Mouse (Mus musculus) limb, embryonic 15.5 days (tissue): ENCODE data around the gene Fryl. TPM values are rescaled to one million over a fixed set of nuclear protein-coding genes. Genes with fewer than 3 reads are reported as not detected.
A peak's percentile ranks its signal among the peaks of the same experiment; 100 is the strongest.

Source experiments
- ATAC-seq: fragments of 200-750 bp; cut with Nextera tagmentation; 2 replicates; pipeline ENCODE4 v1.8.0; 2017; ENCODE audit warnings: low read depth, moderate TSS enrichment; ENCODE audit not compliant: insufficient number of reproducible peaks, low FRiP score, low TSS enrichment
- H3K27ac ChIP-seq: fragments of 300-500 bp; sonication (generic); 2 replicates; pipeline ENCODE4 v1.5.1; 2015; ENCODE audit warnings: moderate library complexity, mild to moderate bottlenecking, inconsistent platforms
- H3K27me3 ChIP-seq: fragments of 300-500 bp; sonication (generic); 2 replicates; pipeline ENCODE4 v1.6.1; 2015; ENCODE audit warnings: inconsistent platforms
- H3K36me3 ChIP-seq: fragments of 300-500 bp; sonication (generic); 2 replicates; pipeline ENCODE4 v1.6.1; 2015; ENCODE audit warnings: inconsistent platforms
- H3K4me1 ChIP-seq: fragments of 300-500 bp; sonication (generic); 2 replicates; pipeline ENCODE4 v1.6.1; 2015; ENCODE audit warnings: inconsistent platforms
- H3K4me2 ChIP-seq: fragments of 300-500 bp; sonication (generic); 2 replicates; pipeline ENCODE4 v1.6.1; 2015; ENCODE audit warnings: mild to moderate bottlenecking, inconsistent platforms
- H3K4me3 ChIP-seq: fragments of 300-500 bp; sonication (generic); 2 replicates; pipeline ENCODE4 v1.5.1; 2015; ENCODE audit warnings: mild to moderate bottlenecking, inconsistent platforms
- H3K9ac ChIP-seq: fragments of 300-500 bp; sonication (generic); 2 replicates; pipeline ENCODE4 v1.6.1; 2015; ENCODE audit warnings: inconsistent platforms
- H3K9me3 ChIP-seq: fragments of 300-500 bp; sonication (generic); 2 replicates; pipeline ENCODE4 v1.6.1; 2016; ENCODE audit warnings: inconsistent platforms
- WGBS: fragments of 180-500 bp; shearing (Covaris S2); methylation state at CpG from one replicate; pipeline ENCODE4 v1.1.7; 2015; 5-methylcytosine and 5-hydroxymethylcytosine counted together
- polyA plus RNA-seq: library from polyadenylated mRNA; unstranded; fragments of >200 nt; fragmentation: Nextera tagmentation; extraction: Ambion mirVana; gene quantifications from 2 replicates; pipeline ENCODE4 v1.2.1, GENCODE M21; 2015

The Fryl gene
- polyA plus RNA-seq, 1 experiment from 2014 or later = 29.5 TPM

DNA sequence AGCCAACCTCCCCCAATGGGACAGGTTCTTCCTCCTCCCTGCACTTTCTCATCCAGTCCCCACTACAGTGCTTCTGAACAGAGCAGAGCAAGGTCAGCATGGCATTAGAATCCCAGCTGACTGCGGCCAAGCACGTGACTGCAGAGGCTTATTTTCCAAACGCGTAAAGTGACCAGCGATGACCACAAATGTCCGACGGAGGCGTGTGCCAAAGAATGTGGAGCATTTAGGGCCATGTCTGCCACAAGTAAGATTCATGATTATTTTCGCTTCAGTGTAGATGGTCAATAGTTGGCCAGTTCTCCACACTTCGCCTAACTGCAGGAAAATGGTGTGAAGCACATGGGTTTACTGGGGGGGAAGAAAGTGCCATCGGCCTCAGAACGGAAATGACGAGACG is 137.6 kb downstream of the Fryl start:
- no peak overlapping the region for H3K4me3 ChIP-seq
- 85% methylated on average over 14 of the region's 14 CpGs for WGBS
- no peak overlapping the region for H3K4me2 ChIP-seq
- H3K27me3 ChIP-seq = no peaks in the 10 kb centered on the region
- no peak for ATAC-seq
- no peaks in the 10 kb centered on the region for H3K4me1 ChIP-seq
- no peak overlapping the region for H3K27ac ChIP-seq
- H3K9me3 ChIP-seq = no peaks in the 10 kb centered on the region
- peaks cover 6% of the 10 kb centered on the region; the same call in 1 of the 2 replicates for H3K36me3 ChIP-seq
- no peak overlapping the region for H3K9ac ChIP-seq

DNA sequence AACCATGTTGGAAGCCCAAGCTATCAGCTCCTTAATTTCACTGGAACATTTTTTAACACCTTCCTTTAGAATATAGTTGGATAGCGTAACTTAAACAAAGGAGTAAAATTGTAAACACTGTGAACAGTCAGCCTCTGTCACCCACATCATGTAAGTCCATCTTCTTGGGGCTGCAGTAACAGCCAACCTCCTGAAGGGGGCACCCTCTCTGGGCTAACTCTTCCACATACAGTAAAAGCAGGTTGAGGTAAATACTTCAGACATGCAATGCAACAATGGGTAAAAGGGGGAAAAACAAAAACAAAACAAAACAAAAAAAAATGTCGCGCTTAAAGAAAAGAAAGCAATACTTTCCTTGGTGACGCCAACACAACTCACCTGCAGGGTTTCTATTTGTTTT is 141.5 kb downstream of the Fryl start:
- 92% methylated on average over 4 of the region's 4 CpGs for WGBS

DNA sequence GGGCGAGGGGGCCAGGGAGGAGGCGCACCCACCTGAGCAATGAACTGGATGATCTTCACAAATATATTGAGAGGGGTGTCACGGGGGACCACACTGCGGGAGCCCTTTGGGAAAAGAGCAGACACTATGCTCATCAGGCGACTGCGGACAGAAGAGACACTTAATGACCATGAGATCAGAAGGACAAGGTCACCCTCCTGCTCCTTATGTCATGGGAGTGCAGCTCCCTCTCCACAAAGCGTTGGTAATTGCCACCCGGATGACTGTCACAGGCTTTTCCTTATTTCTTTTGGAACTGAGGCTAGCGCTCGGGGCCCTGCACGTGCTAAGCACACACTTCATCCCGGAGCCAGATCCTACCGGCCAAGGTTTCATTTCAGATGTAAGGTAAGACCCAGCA is 144.1 kb downstream of the Fryl start:
- no peaks in the 10 kb centered on the region for H3K4me1 ChIP-seq
- ATAC-seq = no peak
- peaks cover 36% of the 10 kb centered on the region for H3K36me3 ChIP-seq
- 89% methylated on average over 13 of the region's 13 CpGs for WGBS
- no peak overlapping the region for H3K27ac ChIP-seq
- no peaks in the 10 kb centered on the region for H3K27me3 ChIP-seq
- no peaks in the 10 kb centered on the region for H3K9me3 ChIP-seq
- H3K4me3 ChIP-seq = no peak overlapping the region
- no peak overlapping the region for H3K4me2 ChIP-seq
- H3K9ac ChIP-seq = no peak overlapping the region

More for the DNA sequence above, 141.5 kb downstream of the Fryl start:
- Histone ChIP-seq H3K9ac (no peak overlapping the region), H3K27me3 (no peaks in the 10 kb centered on the region), H3K27ac (no peak overlapping the region), H3K4me3 (no peak overlapping the region), H3K9me3 (no peaks in the 10 kb centered on the region), H3K4me1 (no peaks in the 10 kb centered on the region), H3K4me2 (no peak overlapping the region), H3K36me3 (peaks cover 15% of the 10 kb centered on the region)
- ATAC-seq = no peak

DNA sequence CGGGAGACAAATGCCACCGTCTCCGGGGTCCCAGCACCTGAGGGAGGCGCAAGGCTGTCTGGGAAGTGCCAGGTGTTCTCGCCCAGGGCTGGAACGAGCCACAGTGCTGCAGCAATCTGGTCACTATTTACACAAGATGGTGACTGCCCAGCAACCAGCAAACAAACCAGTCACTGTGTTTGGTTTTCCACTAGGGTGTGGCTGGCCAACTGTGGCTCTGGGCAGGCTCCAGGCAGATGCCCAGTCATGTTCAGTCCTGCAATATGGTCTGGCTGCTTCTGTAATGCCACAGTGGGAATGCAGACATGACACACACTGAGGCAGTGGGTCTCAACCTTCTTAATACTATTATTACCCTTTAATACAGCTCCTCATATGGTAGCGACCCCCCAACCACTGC is 152.8 kb downstream of the Fryl start:
- Histone ChIP-seq H3K27ac (no peak overlapping the region), H3K9ac (no peak overlapping the region), H3K27me3 (no peaks in the 10 kb centered on the region), H3K4me1 (no peaks in the 10 kb centered on the region), H3K4me2 (no peak overlapping the region), H3K4me3 (no peak overlapping the region), H3K9me3 (no peaks in the 10 kb centered on the region), H3K36me3 (peaks cover 50% of the 10 kb centered on the region)
- 86% methylated on average over 7 of the region's 7 CpGs for WGBS
- no peak for ATAC-seq

DNA sequence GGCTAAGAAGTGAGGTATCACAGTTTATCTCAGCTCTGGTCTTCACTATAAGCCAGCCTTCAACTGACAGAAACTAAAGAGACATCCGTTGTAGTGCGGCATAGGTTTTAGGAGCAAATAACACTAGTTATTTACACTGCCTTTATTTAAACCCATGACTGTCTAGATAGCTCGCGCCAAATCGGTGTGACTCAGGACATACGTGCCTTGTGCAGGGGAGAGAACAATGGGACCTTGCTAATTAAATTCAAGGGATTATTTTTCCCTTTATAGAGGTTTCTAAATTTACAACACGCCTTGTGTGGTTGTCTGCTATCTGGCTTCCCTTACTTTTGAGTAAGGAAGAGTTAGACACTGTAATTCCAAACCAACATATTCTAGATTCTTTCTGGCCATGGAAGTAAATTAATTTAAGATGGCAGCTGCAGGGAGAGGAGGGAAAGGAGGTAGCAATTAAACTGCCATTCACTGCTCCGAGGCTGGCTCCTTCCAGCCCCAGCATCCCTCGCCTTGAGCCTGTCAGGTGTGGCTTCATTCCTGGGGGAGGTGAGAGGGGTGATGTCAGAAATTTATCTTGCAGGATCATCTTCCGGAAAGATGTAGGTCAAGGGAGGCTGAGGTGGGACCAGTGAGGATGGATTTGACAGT is 154.0 kb downstream of the Fryl start:
- no peak overlapping the region for H3K27ac ChIP-seq
- peaks cover 52% of the 10 kb centered on the region for H3K36me3 ChIP-seq
- ATAC-seq = no peak
- no peak overlapping the region for H3K4me2 ChIP-seq
- no peaks in the 10 kb centered on the region for H3K9me3 ChIP-seq
- no peaks in the 10 kb centered on the region for H3K4me1 ChIP-seq
- no peak overlapping the region for H3K4me3 ChIP-seq
- 63% methylated on average over 10 of the region's 10 CpGs for WGBS
- no peak overlapping the region for H3K9ac ChIP-seq
- H3K27me3 ChIP-seq = no peaks in the 10 kb centered on the region

DNA sequence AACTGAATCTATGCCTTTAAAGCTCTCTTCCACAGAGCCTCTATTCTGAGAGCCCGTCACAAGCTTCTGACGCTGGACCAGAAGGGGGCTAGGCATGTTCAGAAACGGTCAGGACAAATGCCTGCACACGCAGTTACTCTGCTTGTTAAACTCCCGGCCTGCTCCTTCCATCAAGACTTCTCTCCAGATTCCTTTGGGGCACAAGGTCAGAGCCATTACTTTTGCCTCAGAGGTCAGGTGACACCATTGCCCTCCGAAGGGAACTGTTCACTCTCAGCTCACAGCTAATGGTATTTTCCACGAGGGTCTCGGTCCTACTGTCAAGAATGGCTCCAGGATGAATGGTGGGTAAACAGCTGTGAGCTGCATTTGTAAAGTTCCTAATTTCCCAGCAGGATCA is 164.2 kb downstream of the Fryl start:
- peaks cover 8% of the 10 kb centered on the region; the same call in 1 of the 2 replicates for H3K4me1 ChIP-seq
- H3K4me3 ChIP-seq = no peak overlapping the region
- H3K4me2 ChIP-seq = no peak overlapping the region
- no peak overlapping the region for H3K27ac ChIP-seq
- no peaks in the 10 kb centered on the region for H3K9me3 ChIP-seq
- peaks cover 48% of the 10 kb centered on the region for H3K36me3 ChIP-seq
- 36% methylated on average over 8 of the region's 8 CpGs for WGBS
- ATAC-seq = no peak
- no peaks in the 10 kb centered on the region for H3K27me3 ChIP-seq
- H3K9ac ChIP-seq = no peak overlapping the region

DNA sequence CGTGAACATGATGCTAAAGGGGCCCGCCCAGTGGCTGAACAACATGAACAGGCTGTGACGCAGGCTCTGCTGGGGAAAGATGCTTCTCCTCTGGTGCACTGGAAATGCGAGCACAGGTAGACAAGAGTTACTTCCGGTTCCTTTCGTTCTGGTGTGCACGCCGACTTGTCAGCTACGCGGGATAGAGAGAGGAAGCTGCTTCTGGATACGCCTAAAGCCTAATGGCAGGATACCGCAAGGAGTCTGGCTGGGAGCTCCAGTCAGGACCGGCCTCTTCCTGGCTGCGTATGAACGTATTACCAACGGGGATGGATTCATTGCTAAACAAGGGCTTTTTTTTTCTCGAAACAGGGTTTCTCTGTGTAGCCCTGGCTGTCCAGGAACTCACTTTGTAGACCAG is 167.3 kb downstream of the Fryl start:
- Histone ChIP-seq H3K27me3 (no peaks in the 10 kb centered on the region), H3K36me3 (peaks cover 41% of the 10 kb centered on the region), H3K4me2 (no peak overlapping the region), H3K27ac (no peak overlapping the region), H3K9ac (no peak overlapping the region), H3K9me3 (no peaks in the 10 kb centered on the region), H3K4me3 (no peak overlapping the region), H3K4me1 (peaks cover 8% of the 10 kb centered on the region; the same call in 1 of the 2 replicates)
- no peak for ATAC-seq
- 93% methylated on average over 17 of the region's 17 CpGs for WGBS

DNA sequence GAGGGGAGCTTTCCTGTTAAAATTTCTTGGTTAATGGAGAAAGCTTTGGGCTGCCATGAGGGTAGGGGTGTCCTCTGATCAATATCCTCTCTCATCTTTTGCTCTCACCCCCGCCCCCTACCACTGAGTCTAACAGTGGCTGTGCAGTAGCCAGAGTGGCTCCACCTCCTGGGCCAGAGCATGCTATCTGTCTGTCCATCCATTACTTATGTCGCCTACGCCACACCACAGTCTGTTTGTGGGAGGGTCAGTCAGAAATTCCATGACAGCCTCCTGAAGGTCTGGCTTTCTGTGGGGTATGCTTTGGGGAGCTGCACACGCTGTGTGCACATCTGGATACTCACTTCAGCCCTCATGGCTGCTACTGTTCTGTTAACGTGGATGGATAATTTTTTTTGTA is 174.9 kb downstream of the Fryl start:
- H3K27me3 ChIP-seq = no peaks in the 10 kb centered on the region
- H3K27ac ChIP-seq = no peak overlapping the region
- no peaks in the 10 kb centered on the region for H3K4me1 ChIP-seq
- H3K9me3 ChIP-seq = no peaks in the 10 kb centered on the region
- H3K9ac ChIP-seq = no peak overlapping the region
- no peak overlapping the region for H3K4me2 ChIP-seq
- no peak for ATAC-seq
- H3K4me3 ChIP-seq = no peak overlapping the region
- peaks cover 64% of the 10 kb centered on the region for H3K36me3 ChIP-seq
- 88% methylated on average over 5 of the region's 5 CpGs for WGBS

DNA sequence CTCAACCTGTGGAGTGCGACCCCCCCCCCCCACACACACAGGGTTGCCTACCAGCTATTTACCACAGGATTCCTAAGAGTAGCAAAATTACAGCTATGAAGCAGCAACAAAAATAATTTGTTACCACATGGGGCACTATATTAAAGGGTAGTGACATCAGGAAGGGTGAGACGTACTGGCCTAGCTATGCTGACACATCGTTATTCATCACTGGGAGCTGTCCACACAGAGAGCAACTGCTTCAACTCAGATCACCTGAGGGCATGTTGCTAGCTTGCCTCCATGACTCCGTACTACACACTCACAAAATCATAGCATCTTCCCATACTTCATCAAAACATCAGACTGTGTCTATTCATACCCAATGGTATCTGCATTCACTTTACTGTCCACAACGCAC is 176.6 kb downstream of the Fryl start:
- H3K4me3 ChIP-seq = no peak overlapping the region
- peaks cover 78% of the 10 kb centered on the region for H3K36me3 ChIP-seq
- no peaks in the 10 kb centered on the region for H3K27me3 ChIP-seq
- no peaks in the 10 kb centered on the region for H3K4me1 ChIP-seq
- H3K9me3 ChIP-seq = no peaks in the 10 kb centered on the region
- H3K4me2 ChIP-seq = no peak overlapping the region
- ATAC-seq = no peak
- no peak overlapping the region for H3K9ac ChIP-seq
- 73% methylated on average over 5 of the region's 5 CpGs for WGBS
- no peak overlapping the region for H3K27ac ChIP-seq

DNA sequence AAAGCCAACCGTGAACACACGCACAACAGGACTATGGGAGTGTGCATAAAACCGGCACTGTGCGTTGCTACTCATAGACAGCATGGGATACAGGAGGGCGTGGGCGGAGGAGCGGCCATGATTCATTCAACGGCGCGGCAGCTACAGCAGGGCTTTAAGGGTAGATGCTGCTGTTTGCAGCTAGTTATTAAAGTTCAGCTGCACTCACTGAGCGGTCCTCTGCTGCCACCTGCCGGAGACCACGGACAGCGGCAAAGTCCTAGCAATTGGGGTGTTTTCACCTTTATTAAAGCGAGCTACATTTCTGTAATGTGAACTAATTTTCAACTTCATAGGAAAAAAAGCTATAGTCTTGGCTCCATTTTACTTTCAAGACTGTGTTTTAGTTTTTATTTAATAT is 185.1 kb downstream of the Fryl start:
- no peak overlapping the region for H3K4me2 ChIP-seq
- WGBS = 34% methylated on average over 15 of the region's 15 CpGs

DNA sequence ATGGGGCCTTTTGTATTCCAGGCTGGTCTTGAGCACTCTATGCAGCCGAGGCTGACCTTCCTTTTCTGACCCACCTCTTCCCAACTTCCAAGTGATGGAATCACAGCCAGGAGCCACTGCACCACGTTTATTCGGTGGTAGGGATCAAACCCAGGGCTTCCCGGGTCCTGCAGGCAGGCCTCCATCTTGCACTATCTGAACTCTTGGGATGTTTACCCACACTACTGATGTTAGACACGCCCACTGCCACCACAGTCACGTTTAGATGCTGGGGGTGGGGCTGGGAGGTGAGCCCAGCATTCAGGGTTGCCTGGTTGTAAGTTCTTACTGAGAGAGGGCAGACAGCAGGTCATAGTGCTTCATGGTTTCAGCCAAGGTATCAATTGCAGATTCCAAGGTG is 189.5 kb downstream of the Fryl start:
- H3K9ac ChIP-seq = no peak overlapping the region
- 46% methylated on average over 6 of the region's 6 CpGs for WGBS
- H3K27me3 ChIP-seq = no peaks in the 10 kb centered on the region
- no peak for ATAC-seq
- H3K27ac ChIP-seq = no peak overlapping the region
- H3K4me3 ChIP-seq = no peak overlapping the region
- H3K9me3 ChIP-seq = no peaks in the 10 kb centered on the region
- H3K36me3 ChIP-seq = peaks cover 39% of the 10 kb centered on the region
- no peaks in the 10 kb centered on the region for H3K4me1 ChIP-seq
- H3K4me2 ChIP-seq = no peak overlapping the region

More for the DNA sequence above, 185.1 kb downstream of the Fryl start:
- H3K27ac ChIP-seq = no peak overlapping the region
- no peaks in the 10 kb centered on the region for H3K27me3 ChIP-seq
- no peaks in the 10 kb centered on the region for H3K4me1 ChIP-seq
- H3K9me3 ChIP-seq = no peaks in the 10 kb centered on the region
- H3K36me3 ChIP-seq = peaks cover 67% of the 10 kb centered on the region
- no peak for ATAC-seq
- peak overlapping the region; percentile 13 for H3K4me3 ChIP-seq
- H3K9ac ChIP-seq = no peak overlapping the region

DNA sequence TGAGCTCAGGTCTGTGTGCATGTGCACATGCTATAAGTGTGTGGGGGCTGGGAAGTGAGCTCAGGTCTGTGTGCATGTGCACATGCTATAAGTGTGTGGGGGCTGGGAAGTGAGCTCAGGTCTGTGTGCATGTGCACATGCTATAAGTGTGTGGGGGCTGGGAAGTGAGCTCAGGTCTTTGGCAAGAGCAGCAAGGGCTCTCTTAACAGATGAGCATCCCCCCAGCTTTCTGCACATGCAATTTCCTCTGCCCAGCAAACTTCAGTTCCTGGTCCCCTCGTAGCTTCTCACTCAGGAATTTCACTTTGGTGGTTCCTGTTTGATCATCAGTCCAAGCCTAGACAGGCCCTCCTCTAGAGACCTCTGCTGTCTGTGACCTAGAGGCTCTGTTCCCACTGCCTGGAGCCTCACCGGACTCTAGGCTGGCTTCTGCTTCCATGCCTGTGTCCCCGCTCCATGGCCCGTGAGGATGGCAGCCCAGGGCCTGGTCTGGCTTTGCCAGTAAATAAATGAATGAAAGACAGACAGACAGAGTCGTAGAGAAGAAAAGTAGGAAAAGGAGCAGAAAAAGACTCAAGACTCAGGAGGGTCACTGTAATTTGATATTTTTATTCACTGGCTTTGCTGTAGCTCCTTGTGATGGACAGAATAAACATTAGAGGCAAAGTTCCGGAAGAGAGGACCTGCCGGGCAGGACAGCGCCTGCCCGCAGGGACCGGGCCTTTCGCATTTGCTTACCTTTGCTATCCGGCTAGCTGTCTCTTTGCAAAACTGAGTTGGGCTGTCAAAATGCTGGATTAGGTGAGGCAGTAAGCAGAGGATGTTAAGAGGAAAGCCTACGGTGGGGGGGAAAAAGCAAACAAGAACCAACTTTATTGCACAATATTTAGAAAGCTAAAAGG is 192.4 kb downstream of the Fryl start:
- WGBS = 69% methylated on average over 13 of the region's 13 CpGs

More for the DNA sequence above, 192.4 kb downstream of the Fryl start:
- Histone ChIP-seq H3K4me3 (no peak overlapping the region), H3K9me3 (no peaks in the 10 kb centered on the region), H3K4me2 (no peak overlapping the region), H3K27me3 (no peaks in the 10 kb centered on the region), H3K4me1 (no peaks in the 10 kb centered on the region), H3K9ac (no peak overlapping the region), H3K36me3 (peaks cover 29% of the 10 kb centered on the region), H3K27ac (no peak overlapping the region)
- no peak for ATAC-seq
